Mouse (Mus musculus): Measurements from ENCODE around the gene Arsb. TPM values are rescaled to one million over a fixed set of nuclear protein-coding genes. Genes with fewer than 3 reads are reported as not detected.

Gene Arsb
- total RNA-seq, 2 experiments from 2014 or later, result 7.9 to 28.5 TPM

- ATAC-seq (replicated peaks; ENCODE audit: low FRiP score, poor library complexity, severe bottlenecking), result no peak
Observed at GRCm38 (mm10) chr13:93877924-93878323, 106.5 kb downstream of the Arsb start.

- no peak for ATAC-seq (replicated peaks; ENCODE audit: low FRiP score, poor library complexity, severe bottlenecking)
Observed at GRCm38 (mm10) chr13:93879426-93879825, 108.0 kb downstream of the Arsb start.

- no peak for ATAC-seq (replicated peaks; ENCODE audit: low FRiP score, poor library complexity, severe bottlenecking)
Observed at GRCm38 (mm10) chr13:93882132-93882531, 110.7 kb downstream of the Arsb start.

GRCm38 (mm10) chr13:93886999-93887398 is 115.6 kb downstream of the Arsb start:
- no peak for ATAC-seq (replicated peaks; ENCODE audit: low FRiP score, poor library complexity, severe bottlenecking)

- no peak for ATAC-seq (replicated peaks; ENCODE audit: low FRiP score, poor library complexity, severe bottlenecking)
Observed at GRCm38 (mm10) chr13:93888196-93888595, 116.8 kb downstream of the Arsb start.

- no peak for ATAC-seq (replicated peaks; ENCODE audit: low FRiP score, poor library complexity, severe bottlenecking)
Observed at GRCm38 (mm10) chr13:93888916-93889315, 117.5 kb downstream of the Arsb start.

GRCm38 (mm10) chr13:93889991-93890390 is 118.6 kb downstream of the Arsb start:
- ATAC-seq (replicated peaks; ENCODE audit: low FRiP score, poor library complexity, severe bottlenecking), result no peak

GRCm38 (mm10) chr13:93891276-93891675 is 119.8 kb downstream of the Arsb start:
- ATAC-seq (replicated peaks; ENCODE audit: low FRiP score, poor library complexity, severe bottlenecking), result no peak

GRCm38 (mm10) chr13:93892101-93892500 is 120.7 kb downstream of the Arsb start:
- no peak for ATAC-seq (replicated peaks; ENCODE audit: low FRiP score, poor library complexity, severe bottlenecking)

- no peak for ATAC-seq (replicated peaks; ENCODE audit: low FRiP score, poor library complexity, severe bottlenecking)
Observed at GRCm38 (mm10) chr13:93894105-93894504, 122.7 kb downstream of the Arsb start.

GRCm38 (mm10) chr13:93895430-93895829 is 124.0 kb downstream of the Arsb start:
- no peak for ATAC-seq (replicated peaks; ENCODE audit: low FRiP score, poor library complexity, severe bottlenecking)

GRCm38 (mm10) chr13:93897943-93898826 is 126.8 kb downstream of the Arsb start:
- ATAC-seq (replicated peaks; ENCODE audit: low FRiP score, poor library complexity, severe bottlenecking), result no peak

- no peak for ATAC-seq (replicated peaks; ENCODE audit: low FRiP score, poor library complexity, severe bottlenecking)
Observed at GRCm38 (mm10) chr13:93899378-93900256, 128.2 kb downstream of the Arsb start.

GRCm38 (mm10) chr13:93900934-93901626 is 129.7 kb downstream of the Arsb start:
- no peak for ATAC-seq (replicated peaks; ENCODE audit: low FRiP score, poor library complexity, severe bottlenecking)

- ATAC-seq (replicated peaks; ENCODE audit: low FRiP score, poor library complexity, severe bottlenecking), result no peak
Observed at GRCm38 (mm10) chr13:93902126-93902525, 130.7 kb downstream of the Arsb start.

GRCm38 (mm10) chr13:93906552-93907245 is 135.3 kb downstream of the Arsb start:
- ATAC-seq (replicated peaks; ENCODE audit: low FRiP score, poor library complexity, severe bottlenecking), result no peak

GRCm38 (mm10) chr13:93907971-93908370 is 136.5 kb downstream of the Arsb start:
- no peak for ATAC-seq (replicated peaks; ENCODE audit: low FRiP score, poor library complexity, severe bottlenecking)

GRCm38 (mm10) chr13:93909847-93910246 is 138.4 kb downstream of the Arsb start:
- ATAC-seq (replicated peaks; ENCODE audit: low FRiP score, poor library complexity, severe bottlenecking), result no peak

- ATAC-seq (replicated peaks; ENCODE audit: low FRiP score, poor library complexity, severe bottlenecking), result no peak
Observed at GRCm38 (mm10) chr13:93911037-93911436, 139.6 kb downstream of the Arsb start.

Measured in erythroid progenitor cell, adult 5-6 weeks (primary cell).